Mouse (Mus musculus) MEL (cell line): Measurements from ENCODE around the gene Cotl1. TPM values are rescaled to one million over a fixed set of nuclear protein-coding genes. Genes with fewer than 3 reads are reported as not detected.

Source experiments
- DNase-seq: peaks from one replicate; pipeline ENCODE4 v3.0.0; 2011; ENCODE audit warnings: low read depth, low spot score
- H3K27ac ChIP-seq: 2 replicates; pipeline ENCODE4 v1.5.1; 2012; ENCODE audit warnings: low read depth, mild to moderate bottlenecking, control low read depth, low read length, moderate library complexity; ENCODE audit not compliant: control insufficient read depth
- H3K27me3 ChIP-seq, 2 experiments: fragments of 150-350 bp in 1 of 2; sonication (generic) in 1 of 2; 2 replicates each; pipeline ENCODE4 v1.6.1; 2012; ENCODE audit warnings: low read length in 2 of 2, mild to moderate bottlenecking in 2 of 2, improper control_type of control experiment in 1 of 2, moderate library complexity in 1 of 2; ENCODE audit not compliant: insufficient read depth in 2 of 2, control insufficient read depth in 1 of 2
- H3K36me3 ChIP-seq, 2 experiments: 2 replicates each; pipeline ENCODE4 v1.6.1; 2012 to 2014; ENCODE audit warnings: low read length in 2 of 2, improper control_type of control experiment in 1 of 2, inconsistent platforms in 1 of 2, mild to moderate bottlenecking in 1 of 2; ENCODE audit not compliant: insufficient read depth in 2 of 2, control insufficient read depth in 1 of 2
- H3K4me1 ChIP-seq, 2 experiments: fragments of 150-350 bp in 1 of 2; sonication (generic) in 1 of 2; 2 replicates each; pipeline ENCODE4 v1.6.1; 2012; ENCODE audit warnings: low read length in 2 of 2, improper control_type of control experiment in 1 of 2, mild to moderate bottlenecking in 1 of 2; ENCODE audit not compliant: insufficient read depth in 2 of 2, control insufficient read depth in 1 of 2
- H3K4me3 ChIP-seq, 2 experiments: fragments of 150-350 bp in 1 of 2; sonication (generic) in 1 of 2; 2 replicates each; pipeline ENCODE4 v1.5.1; 2012; ENCODE audit warnings: low read depth in 2 of 2, low read length in 2 of 2, mild to moderate bottlenecking in 2 of 2, moderate library complexity in 2 of 2, control low read depth in 1 of 2, improper control_type of control experiment in 1 of 2; ENCODE audit not compliant: control insufficient read depth in 1 of 2, insufficient read depth in 1 of 2
- H3K79me2 ChIP-seq: 2 replicates; pipeline ENCODE4 v1.6.1; 2012; ENCODE audit warnings: mild to moderate bottlenecking, low read length, moderate library complexity; ENCODE audit not compliant: control insufficient read depth, poor library complexity, insufficient read depth
- H3K9ac ChIP-seq: 2 replicates; pipeline ENCODE4 v1.6.1; 2012; ENCODE audit warnings: low read depth, mild to moderate bottlenecking, control low read depth, low read length, moderate library complexity; ENCODE audit not compliant: control insufficient read depth, poor library complexity, severe bottlenecking
- H3K9me3 ChIP-seq: fragments of 150-350 bp; sonication (generic); replicated peaks from 2 replicates; pipeline ENCODE4 v1.6.1; 2012; ENCODE audit warnings: mild to moderate bottlenecking, low read length, improper control_type of control experiment, moderate library complexity; ENCODE audit not compliant: insufficient read depth
- BHLHE40 ChIP-seq: IDR thresholded peaks from 2 replicates; pipeline ENCODE4 v1.6.1; 2012; ENCODE audit warnings: low read depth, mild to moderate bottlenecking, inconsistent platforms, low read length, improper control_type of control experiment, borderline replicate concordance
- CHD1 ChIP-seq: IDR thresholded peaks from 2 replicates; pipeline ENCODE4 v1.6.1; 2012; ENCODE audit warnings: low read depth, mild to moderate bottlenecking, inconsistent platforms, low read length, improper control_type of control experiment
- CHD2 ChIP-seq: IDR thresholded peaks from 2 replicates; pipeline ENCODE4 v1.6.1; 2011; ENCODE audit warnings: low read length, improper control_type of control experiment
- CTCF ChIP-seq, 3 experiments: IDR thresholded peaks in 2 of 3; conservative IDR thresholded peaks in 1 of 3; 2 replicates each; pipeline ENCODE4 v1.5.1; 2011 to 2012; ENCODE audit warnings: low read length in 3 of 3, low read depth in 2 of 3, mild to moderate bottlenecking in 2 of 3, improper control_type of control experiment in 1 of 3, inconsistent platforms in 1 of 3, mixed read lengths in 1 of 3, moderate library complexity in 1 of 3; ENCODE audit not compliant: control insufficient read depth in 1 of 3, insufficient read depth in 1 of 3, poor library complexity in 1 of 3, severe bottlenecking in 1 of 3
- E2F4 ChIP-seq: IDR thresholded peaks from 2 replicates; pipeline ENCODE4 v1.6.1; 2011; ENCODE audit warnings: low read depth, low read length, improper control_type of control experiment, borderline replicate concordance
- ELF1 ChIP-seq: IDR thresholded peaks from 2 replicates; pipeline ENCODE4 v1.6.1; 2014; ENCODE audit warnings: low read depth, mild to moderate bottlenecking, inconsistent platforms, low read length, improper control_type of control experiment, moderate library complexity
- EP300 ChIP-seq, 2 experiments: IDR thresholded peaks; 2 replicates each; pipeline ENCODE4 v1.6.1; 2011; ENCODE audit warnings: improper control_type of control experiment in 2 of 2, low read length in 2 of 2, low read depth in 1 of 2, mild to moderate bottlenecking in 1 of 2
- ETS1 ChIP-seq: IDR thresholded peaks from 2 replicates; pipeline ENCODE4 v1.6.1; 2012; ENCODE audit warnings: low read depth, mild to moderate bottlenecking, inconsistent platforms, low read length, improper control_type of control experiment, moderate library complexity
- GABPA ChIP-seq: IDR thresholded peaks from 2 replicates; pipeline ENCODE4 v1.6.1; 2012; ENCODE audit warnings: low read depth, mild to moderate bottlenecking, inconsistent platforms, low read length, improper control_type of control experiment, moderate library complexity
- GATA1 ChIP-seq: IDR thresholded peaks from 2 replicates; pipeline ENCODE4 v1.6.1; 2011; ENCODE audit warnings: low read depth, low read length, improper control_type of control experiment
- HCFC1 ChIP-seq: IDR thresholded peaks from 2 replicates; pipeline ENCODE4 v1.6.1; 2012; ENCODE audit warnings: low read depth, mild to moderate bottlenecking, inconsistent platforms, low read length, improper control_type of control experiment, moderate library complexity
- JUND ChIP-seq: IDR thresholded peaks from 2 replicates; pipeline ENCODE4 v1.6.1; 2011; ENCODE audit warnings: low read depth, mild to moderate bottlenecking, improper control_type of control experiment, low read length
- MAZ ChIP-seq: IDR thresholded peaks from 2 replicates; pipeline ENCODE4 v1.6.1; 2012; ENCODE audit warnings: low read depth, mild to moderate bottlenecking, inconsistent platforms, low read length, improper control_type of control experiment
- MYB ChIP-seq: IDR thresholded peaks from 2 replicates; pipeline ENCODE4 v1.6.1; 2011; ENCODE audit warnings: mild to moderate bottlenecking, low read depth, low read length, improper control_type of control experiment
- NELFE ChIP-seq: IDR thresholded peaks from 2 replicates; pipeline ENCODE4 v1.6.1; 2011; ENCODE audit warnings: low read depth, low read length, improper control_type of control experiment
- NRF1 ChIP-seq: IDR thresholded peaks from 2 replicates; pipeline ENCODE4 v1.6.1; 2014; ENCODE audit warnings: low read depth, mild to moderate bottlenecking, inconsistent platforms, low read length, improper control_type of control experiment, moderate library complexity; ENCODE audit not compliant: poor library complexity, insufficient read depth, severe bottlenecking
- POLR2A ChIP-seq, 2 experiments: IDR thresholded peaks; 2 replicates each; pipeline ENCODE4 v1.6.1; 2011 to 2012; ENCODE audit warnings: low read length in 2 of 2, mild to moderate bottlenecking in 2 of 2, control low read depth in 1 of 2, improper control_type of control experiment in 1 of 2, low read depth in 1 of 2, moderate library complexity in 1 of 2; ENCODE audit not compliant: control insufficient read depth in 1 of 2, insufficient read depth in 1 of 2, poor library complexity in 1 of 2
- POLR2AphosphoS2 ChIP-seq: IDR thresholded peaks from 2 replicates; pipeline ENCODE4 v1.6.1; 2011; ENCODE audit warnings: low read length, improper control_type of control experiment
- POLR2AphosphoS5 ChIP-seq: IDR thresholded peaks from 2 replicates; pipeline ENCODE4 v1.6.1; 2012; ENCODE audit warnings: low read depth, borderline replicate concordance, mild to moderate bottlenecking, inconsistent platforms, low read length, moderate library complexity, mixed read lengths
- RCOR1 ChIP-seq: IDR thresholded peaks from 2 replicates; pipeline ENCODE4 v1.6.1; 2012; ENCODE audit warnings: low read depth, mild to moderate bottlenecking, inconsistent platforms, low read length, improper control_type of control experiment
- SIN3A ChIP-seq: IDR thresholded peaks from 2 replicates; pipeline ENCODE4 v1.6.1; 2012; ENCODE audit warnings: low read length, improper control_type of control experiment, inconsistent platforms
- SMC3 ChIP-seq: IDR thresholded peaks from 2 replicates; pipeline ENCODE4 v1.6.1; 2011; ENCODE audit warnings: low read depth, low read length, improper control_type of control experiment
- TAL1 ChIP-seq: IDR thresholded peaks from 2 replicates; pipeline ENCODE4 v1.6.1; 2012; ENCODE audit warnings: mild to moderate bottlenecking, inconsistent platforms, low read length, moderate library complexity, mixed read lengths
- TBP ChIP-seq: IDR thresholded peaks from 2 replicates; pipeline ENCODE4 v1.8.0; 2011; ENCODE audit warnings: low read depth, low read length, improper control_type of control experiment
- TCF12 ChIP-seq: IDR thresholded peaks from 2 replicates; pipeline ENCODE4 v1.6.1; 2014; ENCODE audit warnings: low read depth, mild to moderate bottlenecking, inconsistent platforms, low read length, improper control_type of control experiment, moderate library complexity
- UBTF ChIP-seq: IDR thresholded peaks from 2 replicates; pipeline ENCODE4 v1.6.1; 2012; ENCODE audit warnings: low read depth, mild to moderate bottlenecking, inconsistent platforms, low read length, improper control_type of control experiment, moderate library complexity, borderline replicate concordance; ENCODE audit not compliant: insufficient read depth
- ZC3H11A ChIP-seq: IDR thresholded peaks from 2 replicates; pipeline ENCODE4 v1.6.1; 2012; ENCODE audit warnings: low read depth, mild to moderate bottlenecking, inconsistent platforms, low read length, improper control_type of control experiment
- ZNF384 ChIP-seq: IDR thresholded peaks from 2 replicates; pipeline ENCODE4 v1.6.1; 2012; ENCODE audit warnings: low read depth, mild to moderate bottlenecking, inconsistent platforms, low read length, improper control_type of control experiment
- polyA plus RNA-seq, 2 experiments: library from polyadenylated mRNA; stranded (reverse) in 1 of 2; unstranded in 1 of 2; fragments of >175 nt in 1 of 2; fragments of >200 nt in 1 of 2; gene quantifications; 2 replicates each; pipeline versions ENCODE4 v1.2.1 to v1.2.4; 2012; ENCODE audit warnings: low replicate concordance in 2 of 2, low read depth in 1 of 2; ENCODE audit not compliant: insufficient read length in 2 of 2, insufficient read depth in 1 of 2, missing spikeins in 1 of 2
- total RNA-seq: library from RNA; depleted of rRNA; stranded (reverse); fragments of 300-350 nt; gene quantifications from 2 replicates; pipeline ENCODE4 v1.2.3, GENCODE M21; 2012

Gene Cotl1
- total and polyA plus RNA-seq, 3 experiments: 70.3 to 114 TPM; not detected in 1

GRCm38 (mm10) chr8:119829015-119829414 is 11.3 kb downstream of the Cotl1 start (continued):
- no peak for TF ChIP-seq GABPA
- no peak for TF ChIP-seq ZC3H11A

- Histone ChIP-seq H3K9me3 (no peaks in the 10 kb centered on the region), H3K79me2 (no peaks in the 10 kb centered on the region), H3K36me3 (peaks cover 0 to 43% of the 10 kb centered on the region in 2 experiments; a peak in 2 of 4 replicates), H3K27ac (peak overlapping the region; percentile 91), H3K9ac (peak overlapping the region; percentile 60), H3K4me3 (no peak overlapping the region; a peak in 1 of 4 replicates), H3K27me3 (no peaks in the 10 kb centered on the region), H3K4me1 (peaks cover 46 to 71% of the 10 kb centered on the region in 2 experiments)
- DNase-seq: no peak
- no peak for TF ChIP-seq UBTF
- 0 out of 2 replicates have a peak, but pooled peaks have one; percentile 19 for TF ChIP-seq CHD1
Measured at GRCm38 (mm10) chr8:119827721-119828153, 12.6 kb downstream of the Cotl1 start.

GRCm38 (mm10) chr8:119826982-119827381 is 13.4 kb downstream of the Cotl1 start:
- H3K36me3 ChIP-seq: peaks cover 0 to 43% of the 10 kb centered on the region in 2 experiments; a peak in 2 of 4 replicates
- H3K27ac ChIP-seq: peak overlapping the region; percentile 91
- peak; percentile 90 for TF ChIP-seq GATA1
- 0 out of 2 replicates have a peak, but pooled peaks have one; percentile 34 for TF ChIP-seq TCF12
- no peak for TF ChIP-seq NRF1
- TF ChIP-seq JUND: peak; percentile 50; the same call in 1 of the 2 replicates
- TF ChIP-seq RCOR1: 0 out of 2 replicates have a peak, but pooled peaks have one; percentile 16
- peak; percentile 32 for TF ChIP-seq ELF1
- TF ChIP-seq HCFC1: 0 out of 2 replicates have a peak, but pooled peaks have one; percentile 15
- TF ChIP-seq BHLHE40: no peak
- 0 out of 2 replicates have a peak, but pooled peaks have one; percentile 44 for TF ChIP-seq MAZ
- TF ChIP-seq MYB: peak; percentile 60
- TF ChIP-seq ZNF384: no peak
- peak; percentile 67 for TF ChIP-seq CHD2
- TF ChIP-seq SMC3: no peak
- peak; percentile 67; the same call in 1 of the 2 replicates for TF ChIP-seq ETS1
- no peak; a peak in 1 of 4 replicates for TF ChIP-seq POLR2A (IDR thresholded peaks at IDR 0.05; ENCODE audit: control insufficient read depth in 1 of 2, insufficient read depth in 1 of 2, low read depth in 1 of 2, low read length in 2 of 2, poor library complexity in 1 of 2)
- peak; percentile 43; the same call in 1 of the 2 replicates for TF ChIP-seq TBP
- peak; percentile 60 for TF ChIP-seq TAL1
- peak; percentile 78 to 89 for TF ChIP-seq EP300 (IDR thresholded peaks at IDR 0.05; ENCODE audit: low read depth in 1 of 2, low read length in 2 of 2)
- TF ChIP-seq E2F4: no peak
- TF ChIP-seq NELFE: no peak
- peak; percentile 50; the same call in 1 of the 2 replicates for TF ChIP-seq SIN3A
- no peak for TF ChIP-seq POLR2AphosphoS5
- TF ChIP-seq POLR2AphosphoS2: no peak
- TF ChIP-seq CTCF (IDR thresholded peaks at IDR 0.05 in 2 of 3, conservative IDR thresholded peaks at IDR 0.05 in 1 of 3; ENCODE audit: control insufficient read depth in 1 of 3, insufficient read depth in 1 of 3, low read depth in 2 of 3, low read length in 3 of 3, poor library complexity in 1 of 3, severe bottlenecking in 1 of 3): no peak
- TF ChIP-seq GABPA: no peak
- H3K79me2 ChIP-seq: no peaks in the 10 kb centered on the region
- H3K9me3 ChIP-seq: no peaks in the 10 kb centered on the region
- peak overlapping the region; percentile 62 for H3K9ac ChIP-seq
- peak overlapping the region; percentile 11 to 42; a peak in 3 of 4 replicates for H3K4me3 ChIP-seq
- peak; percentile 78 for DNase-seq
- H3K4me1 ChIP-seq: peaks cover 42 to 64% of the 10 kb centered on the region in 2 experiments
- H3K27me3 ChIP-seq: no peaks in the 10 kb centered on the region
